Mouse (Mus musculus): Measurements from ENCODE around the gene Ppif.

DNA sequence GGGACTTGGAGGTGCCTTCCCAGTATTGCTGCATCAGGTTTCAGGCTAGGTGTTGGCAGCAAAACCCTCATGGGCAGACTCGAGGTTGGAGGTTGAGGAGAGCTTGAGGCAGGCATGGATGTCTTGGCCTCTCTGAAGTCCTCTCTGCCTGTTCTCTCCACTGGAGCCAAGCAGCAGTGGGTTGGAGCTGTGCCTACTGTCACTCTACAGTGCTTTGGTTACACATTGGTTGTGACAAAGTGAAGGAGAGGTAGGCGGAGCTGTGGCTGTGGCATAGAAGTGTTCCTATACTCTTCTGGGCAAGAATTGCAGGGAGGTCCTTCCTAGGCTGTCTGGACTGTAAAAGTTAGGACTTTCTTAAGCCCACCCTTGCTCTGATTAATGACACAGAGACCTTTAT is 2.4 kb downstream of the Ppif start:
- TF ChIP-seq POLR2A (IDR thresholded peaks at IDR 0.05; ENCODE audit: low read depth, low read length) (no peak), CTCF (conservative IDR thresholded peaks at IDR 0.05; ENCODE audit: insufficient read depth, insufficient read length, low read depth, low read length) (no peak)

Measured in kidney, adult 2 months (tissue).